Mouse (Mus musculus) cerebellum, adult 11-12 months (tissue): Measurements from ENCODE around the gene Ms4a5.
"Not testable (repeated sequence)": the region's sequence is repeated elsewhere in the genome, so short reads cannot be mapped to it uniquely, and the experiment has no call there.

ENCODE experiments used
- DNase-seq: peaks from one replicate; pipeline ENCODE4 v3.0.0; 2022

Ms4a5 gene

GRCm38 (mm10) chr19:11283773-11284172 is at the start of gene Ms4a5:
Gene Ms4a5, minus strand, starts transcription at chr19:11283873.
- no peak for DNase-seq

- no peak for DNase-seq
Measured at GRCm38 (mm10) chr19:11321123-11321522, 37.5 kb upstream of the Ms4a5 start.

GRCm38 (mm10) chr19:11316786-11317185 is 33.1 kb upstream of the Ms4a5 start:
- no peak for DNase-seq

GRCm38 (mm10) chr19:11314354-11314753 is 30.7 kb upstream of the Ms4a5 start, which contains the start of gene Ms4a14:
Gene Ms4a14, minus strand, starts transcription at chr19:11314454.
- DNase-seq: no peak

GRCm38 (mm10) chr19:11308888-11309287 is 25.2 kb upstream of the Ms4a5 start:
- no peak for DNase-seq

GRCm38 (mm10) chr19:11299529-11299928 is 15.9 kb upstream of the Ms4a5 start:
- not testable (repeated sequence) for DNase-seq

GRCm38 (mm10) chr19:11298939-11299338 is 15.3 kb upstream of the Ms4a5 start:
- no peak for DNase-seq

GRCm38 (mm10) chr19:11293616-11294015 is 9.9 kb upstream of the Ms4a5 start:
- not testable (repeated sequence) for DNase-seq

- no peak for DNase-seq
Measured at GRCm38 (mm10) chr19:11292990-11293389, 9.3 kb upstream of the Ms4a5 start.

GRCm38 (mm10) chr19:11280223-11280622 is 3.5 kb downstream of the Ms4a5 start:
- DNase-seq: no peak

- no peak for DNase-seq
Measured at GRCm38 (mm10) chr19:11276431-11276830, 7.2 kb downstream of the Ms4a5 start.

- no peak for DNase-seq
Measured at GRCm38 (mm10) chr19:11266956-11267355, 16.7 kb downstream of the Ms4a5 start.

- no peak for DNase-seq
Measured at GRCm38 (mm10) chr19:11266052-11266845, 17.4 kb downstream of the Ms4a5 start, which contains the start of gene Ms4a1. Gene Ms4a1, minus strand, starts transcription at chr19:11266241.

- DNase-seq: no peak
Measured at GRCm38 (mm10) chr19:11264602-11265185, 19.0 kb downstream of the Ms4a5 start.

- DNase-seq: no peak
Measured at GRCm38 (mm10) chr19:11263549-11263948, 20.1 kb downstream of the Ms4a5 start.

GRCm38 (mm10) chr19:11262932-11263331 is 20.7 kb downstream of the Ms4a5 start:
- not testable (repeated sequence) for DNase-seq

GRCm38 (mm10) chr19:11261522-11261921 is 22.2 kb downstream of the Ms4a5 start:
- DNase-seq: no peak

GRCm38 (mm10) chr19:11244230-11244629 is 39.4 kb downstream of the Ms4a5 start:
- no peak for DNase-seq

GRCm38 (mm10) chr19:11242560-11242959 is 41.1 kb downstream of the Ms4a5 start:
- DNase-seq: no peak

- DNase-seq: no peak
Measured at GRCm38 (mm10) chr19:11235820-11236219, 47.9 kb downstream of the Ms4a5 start.

GRCm38 (mm10) chr19:11234921-11235735 is 48.5 kb downstream of the Ms4a5 start:
- DNase-seq: no peak

- DNase-seq: no peak
Measured at GRCm38 (mm10) chr19:11234244-11234643, 49.4 kb downstream of the Ms4a5 start.

- DNase-seq: no peak
Measured at GRCm38 (mm10) chr19:11232348-11232747, 51.3 kb downstream of the Ms4a5 start, which contains the start of gene Ms4a12. Gene Ms4a12, minus strand, starts transcription at chr19:11232448.
